In genomic region chr5:140008523-140008806, GRCm38 (mm10) we compare ENCODE assay signal across 33 mouse cellular contexts.
DNase-seq lines count a peak whose midpoint lies in the region; ATAC-seq and TF ChIP-seq lines count a peak whose summit lies in the region.
"Had no signal": no experiment of that assay in that cellular context is flagged by ENCODE, and none has a peak within 500 bp of the region (broad histone marks: within the 10 kb centered on the region; RNA-seq: fewer than 3 reads in every experiment).

No protein-coding gene starts in this region.

- no peaks in the 10 kb centered on the region for H3K9me3 ChIP-seq in forebrain, embryonic 11.5 days (ENCODE audit: control insufficient read depth, low read length)
- H3K9me3 ChIP-seq in forebrain, postnatal 0 days (ENCODE audit: low read length) = no peaks in the 10 kb centered on the region
- H3K9me3 ChIP-seq in midbrain, embryonic 12.5 days = no peaks in the 10 kb centered on the region
- H3K9me3 ChIP-seq in midbrain, embryonic 11.5 days (ENCODE audit: control insufficient read depth, low read length) = no peaks in the 10 kb centered on the region
- no peaks in the 10 kb centered on the region for H3K9me3 ChIP-seq in embryonic facial prominence, embryonic 13.5 days
- H3K9me3 ChIP-seq in midbrain, embryonic 15.5 days = no peaks in the 10 kb centered on the region
- H3K9me3 ChIP-seq: G1E; kidney, embryonic 15.5 days; neural tube, embryonic 12.5 days had no signal

- H3K4me2 ChIP-seq in forebrain, embryonic 11.5 days (ENCODE audit: low read depth, low read length, severe bottlenecking) = no peak overlapping the region
- no peak overlapping the region for H3K4me2 ChIP-seq in forebrain, postnatal 0 days (ENCODE audit: low read depth)
- no peak overlapping the region for H3K4me2 ChIP-seq in midbrain, embryonic 12.5 days (replicated peaks)
- H3K4me2 ChIP-seq in midbrain, embryonic 11.5 days = no peak overlapping the region
- H3K4me2 ChIP-seq in embryonic facial prominence, embryonic 13.5 days = no peak overlapping the region
- H3K4me2 ChIP-seq in midbrain, embryonic 15.5 days = no peak overlapping the region
- H3K4me2 ChIP-seq: heart, embryonic 11.5 days; hindbrain, embryonic 14.5 days; kidney, embryonic 15.5 days; neural tube, embryonic 12.5 days had no signal

- no peak for TF ChIP-seq CTCF in forebrain, postnatal 0 days (IDR thresholded peaks at IDR 0.05; ENCODE audit: low read depth)

- 0 out of 2 replicates have a peak, but pooled peaks have one; percentile 36 for ATAC-seq in forebrain, embryonic 11.5 days (replicated peaks; ENCODE audit: low FRiP score)
- ATAC-seq in forebrain, postnatal 0 days = no peak
- peak; percentile 50; the same call in 1 of the 2 replicates for ATAC-seq in midbrain, embryonic 12.5 days (ENCODE audit: low FRiP score, low read depth)
- no peak for ATAC-seq in midbrain, embryonic 11.5 days (ENCODE audit: low FRiP score)
- no peak for ATAC-seq in embryonic facial prominence, embryonic 13.5 days (ENCODE audit: insufficient number of reproducible peaks, insufficient read depth, low FRiP score, low TSS enrichment, low read depth)
- 0 out of 2 replicates have a peak, but pooled peaks have one; percentile 62 for ATAC-seq in midbrain, embryonic 15.5 days (replicated peaks)
- ATAC-seq: inflammation-experienced regulatory T-cells, adult 6 months had no signal

- H3K9ac ChIP-seq in forebrain, embryonic 11.5 days (ENCODE audit: low read length) = no peak overlapping the region
- no peak overlapping the region for H3K9ac ChIP-seq in forebrain, postnatal 0 days
- no peak overlapping the region for H3K9ac ChIP-seq in midbrain, embryonic 12.5 days (replicated peaks)
- H3K9ac ChIP-seq in midbrain, embryonic 11.5 days (ENCODE audit: low read length) = no peak overlapping the region
- 0 out of 2 replicates have a peak overlapping the region, but pooled peaks have one; percentile 36 for H3K9ac ChIP-seq in embryonic facial prominence, embryonic 13.5 days
- no peak overlapping the region for H3K9ac ChIP-seq in midbrain, embryonic 15.5 days
- H3K9ac ChIP-seq: hindbrain, embryonic 14.5 days; kidney, embryonic 15.5 days; liver, embryonic 14.5 days; neural tube, embryonic 12.5 days had no signal

- no peaks in the 10 kb centered on the region for H3K36me3 ChIP-seq in forebrain, embryonic 11.5 days (ENCODE audit: control insufficient read depth, insufficient read depth, low read length)
- H3K36me3 ChIP-seq in forebrain, postnatal 0 days (ENCODE audit: insufficient read depth) = no peaks in the 10 kb centered on the region
- no peaks in the 10 kb centered on the region for H3K36me3 ChIP-seq in midbrain, embryonic 12.5 days
- H3K36me3 ChIP-seq in midbrain, embryonic 11.5 days (ENCODE audit: control insufficient read depth, insufficient read depth, low read length) = no peaks in the 10 kb centered on the region
- H3K36me3 ChIP-seq in embryonic facial prominence, embryonic 13.5 days = peaks cover 11% of the 10 kb centered on the region; the same call in 1 of the 2 replicates
- H3K36me3 ChIP-seq in midbrain, embryonic 15.5 days (replicated peaks) = no peaks in the 10 kb centered on the region

- peaks cover 5% of the 10 kb centered on the region; the same call in 1 of the 2 replicates for H3K4me1 ChIP-seq in forebrain, embryonic 11.5 days (replicated peaks; ENCODE audit: control insufficient read depth, insufficient read depth, low read length)
- no peaks in the 10 kb centered on the region for H3K4me1 ChIP-seq in forebrain, postnatal 0 days (ENCODE audit: insufficient read depth)
- H3K4me1 ChIP-seq in midbrain, embryonic 12.5 days = peaks cover 28% of the 10 kb centered on the region
- H3K4me1 ChIP-seq in midbrain, embryonic 11.5 days (ENCODE audit: control insufficient read depth, insufficient read depth, low read length) = peaks cover 13% of the 10 kb centered on the region
- peaks cover 22% of the 10 kb centered on the region for H3K4me1 ChIP-seq in embryonic facial prominence, embryonic 13.5 days
- H3K4me1 ChIP-seq in midbrain, embryonic 15.5 days = peaks cover 15% of the 10 kb centered on the region

- H3K27ac ChIP-seq in forebrain, embryonic 11.5 days (ENCODE audit: low read depth, low read length) = no peak overlapping the region
- no peak overlapping the region for H3K27ac ChIP-seq in forebrain, postnatal 0 days (ENCODE audit: low read depth, low read length)
- H3K27ac ChIP-seq in midbrain, embryonic 12.5 days (replicated peaks) = no peak overlapping the region
- H3K27ac ChIP-seq in midbrain, embryonic 11.5 days (ENCODE audit: low read depth, low read length) = no peak overlapping the region
- peak overlapping the region; percentile 22; the same call in 1 of the 2 replicates for H3K27ac ChIP-seq in embryonic facial prominence, embryonic 13.5 days
- H3K27ac ChIP-seq in midbrain, embryonic 15.5 days = no peak overlapping the region
- H3K27ac ChIP-seq: gastrocnemius, adult 2 months; hindbrain, embryonic 14.5 days; kidney, embryonic 15.5 days; liver, embryonic 14.5 days; macrophage; neural tube, embryonic 12.5 days; stomach, postnatal 0 days had no signal

- H3K4me3 ChIP-seq in forebrain, embryonic 11.5 days (ENCODE audit: low read depth, low read length) = no peak overlapping the region
- no peak overlapping the region for H3K4me3 ChIP-seq in forebrain, postnatal 0 days (ENCODE audit: low read depth, low read length)
- H3K4me3 ChIP-seq in midbrain, embryonic 12.5 days = no peak overlapping the region
- H3K4me3 ChIP-seq in midbrain, embryonic 11.5 days (ENCODE audit: low read depth, low read length) = no peak overlapping the region
- H3K4me3 ChIP-seq in embryonic facial prominence, embryonic 13.5 days = no peak overlapping the region
- H3K4me3 ChIP-seq in midbrain, embryonic 15.5 days = no peak overlapping the region
- H3K4me3 ChIP-seq: gastrocnemius, adult 2 months; kidney, embryonic 15.5 days; neural tube, embryonic 12.5 days had no signal

- DNase-seq in forebrain, embryonic 11.5 days (ENCODE audit: low spot score) = no peak
- DNase-seq in forebrain, postnatal 0 days = no peak
- DNase-seq in midbrain, embryonic 11.5 days (ENCODE audit: low spot score, missing footprints) = no peak
- DNase-seq in adrenal gland, postnatal 4 days (ENCODE audit: low spot score in 2 of 2) = no peak
- DNase-seq: adrenal gland, postnatal 14 days; cerebellum, adult 11-12 months; cerebellum, adult 9-11 months; embryo, embryonic 11 days; gastrocnemius, adult 2 months; gastrocnemius, postnatal 36 days; heart, adult 18-20 months; heart, postnatal 4 days; kidney, adult 18-20 months; kidney, postnatal 25 days; liver; lung, adult 2 months; lung, postnatal 10 days; right cerebral cortex, postnatal 4 days; thymus, adult 18-20 months; thymus, postnatal 4 days had no signal

- no peaks in the 10 kb centered on the region for H3K27me3 ChIP-seq in forebrain, embryonic 11.5 days (ENCODE audit: control insufficient read depth, insufficient read depth, low read length)
- no peaks in the 10 kb centered on the region for H3K27me3 ChIP-seq in forebrain, postnatal 0 days (ENCODE audit: insufficient read depth, low read length)
- peaks cover 86% of the 10 kb centered on the region for H3K27me3 ChIP-seq in midbrain, embryonic 12.5 days
- H3K27me3 ChIP-seq in midbrain, embryonic 11.5 days (ENCODE audit: control insufficient read depth, insufficient read depth, low read length) = peaks cover 27% of the 10 kb centered on the region
- no peaks in the 10 kb centered on the region for H3K27me3 ChIP-seq in embryonic facial prominence, embryonic 13.5 days
- H3K27me3 ChIP-seq in midbrain, embryonic 15.5 days (replicated peaks) = peaks cover 35% of the 10 kb centered on the region
- H3K27me3 ChIP-seq: kidney, embryonic 15.5 days; neural tube, embryonic 12.5 days; Patski had no signal

- 51% methylated on average over 5 of the region's 5 CpGs for WGBS in forebrain, embryonic 11.5 days
- WGBS in forebrain, postnatal 0 days = 54% methylated on average over 5 of the region's 5 CpGs
- WGBS in midbrain, embryonic 12.5 days = 59% methylated on average over 5 of the region's 5 CpGs
- 53% methylated on average over 5 of the region's 5 CpGs for WGBS in midbrain, embryonic 11.5 days
- WGBS in embryonic facial prominence, embryonic 13.5 days = 60% methylated on average over 5 of the region's 5 CpGs
- 52% methylated on average over 5 of the region's 5 CpGs for WGBS in midbrain, embryonic 15.5 days

Comparison
In these comparisons a context has a peak if more than half of its experiments do, and no peak if none do; other contexts are left out.
1. ATAC-seq: peak in forebrain, embryonic 11.5 days (single experiment), midbrain, embryonic 12.5 days (single experiment) and midbrain, embryonic 15.5 days (single experiment); none in forebrain, postnatal 0 days (single experiment), midbrain, embryonic 11.5 days (single experiment) and embryonic facial prominence, embryonic 13.5 days (single experiment).